Mouse (Mus musculus) kidney, postnatal 0 days (tissue): Measurements from ENCODE around the gene Ssh2. TPM values are rescaled to one million over a fixed set of nuclear protein-coding genes. Genes with fewer than 3 reads are reported as not detected.
A peak's percentile ranks its signal among the peaks of the same experiment; 100 is the strongest.

ENCODE experiments used
- ATAC-seq: fragments of 200-750 bp; cut with Nextera tagmentation; replicated peaks from 2 replicates; pipeline ENCODE4 v1.8.0; 2017; ENCODE audit warnings: low read depth, moderate number of reproducible peaks, moderate TSS enrichment, moderate library complexity; ENCODE audit not compliant: low FRiP score
- DNase-seq: peaks from one replicate; pipeline ENCODE4 v3.0.0-alpha.2; 2016; ENCODE audit warnings: low spot score
- H3K27ac ChIP-seq: fragments of 300-500 bp; sonication (generic); 2 replicates; pipeline ENCODE4 v1.5.1; 2014; ENCODE audit warnings: mild to moderate bottlenecking
- H3K27me3 ChIP-seq: fragments of 300-500 bp; sonication (generic); 2 replicates; pipeline ENCODE4 v1.6.1; 2014; ENCODE audit warnings: low read length, mixed read lengths; ENCODE audit not compliant: insufficient read depth
- H3K36me3 ChIP-seq: fragments of 300-500 bp; sonication (generic); 2 replicates; pipeline ENCODE4 v1.6.1; 2014; ENCODE audit warnings: low read length, mixed read lengths; ENCODE audit not compliant: insufficient read depth
- H3K4me1 ChIP-seq: fragments of 300-500 bp; sonication (generic); replicated peaks from 2 replicates; pipeline ENCODE4 v1.6.1; 2014; ENCODE audit warnings: antibody characterized with exemption, low read length, mixed read lengths; ENCODE audit not compliant: insufficient read depth
- H3K4me2 ChIP-seq: fragments of 300-500 bp; sonication (generic); 2 replicates; pipeline ENCODE4 v1.6.1; 2014; ENCODE audit warnings: mild to moderate bottlenecking, low read length, moderate library complexity, mixed read lengths
- H3K4me3 ChIP-seq: fragments of 300-500 bp; sonication (generic); replicated peaks from 2 replicates; pipeline ENCODE4 v1.5.1; 2014; ENCODE audit warnings: low read depth, low read length
- H3K9ac ChIP-seq: fragments of 300-500 bp; sonication (generic); 2 replicates; pipeline ENCODE4 v1.6.1; 2014; ENCODE audit warnings: low read depth, low read length
- H3K9me3 ChIP-seq: fragments of 300-500 bp; sonication (generic); replicated peaks from 2 replicates; pipeline ENCODE4 v1.6.1; 2016; ENCODE audit warnings: low read length, inconsistent platforms, mixed read lengths
- CTCF ChIP-seq: IDR thresholded peaks from 2 replicates; pipeline ENCODE4 v1.5.1; 2016; ENCODE audit warnings: antibody characterized with exemption, low read depth, mild to moderate bottlenecking, moderate library complexity
- WGBS: fragments of 180-500 bp; shearing (Covaris S2); extraction: QIAGEN DNeasy Blood & Tissue Kit; methylation state at CpG from one replicate; pipeline ENCODE4 v1.1.7; 2014; 5-methylcytosine and 5-hydroxymethylcytosine counted together
- polyA plus RNA-seq: library from polyadenylated mRNA; unstranded; fragments of >200 nt; fragmentation: Nextera tagmentation; extraction: Ambion mirVana; gene quantifications from 2 replicates; pipeline ENCODE4 v1.2.1, GENCODE M21; 2015

The Ssh2 gene
- polyA plus RNA-seq, 1 experiment from 2014 or later, result 3.9 TPM

- DNase-seq (peak; percentile 38), ATAC-seq (no peak)
- H3K36me3 ChIP-seq, result no peaks in the 10 kb centered on the region
- H3K27ac ChIP-seq, result peak overlapping the region; percentile 95
- no peaks in the 10 kb centered on the region for H3K27me3 ChIP-seq
- TF ChIP-seq CTCF, result no peak
- peak overlapping the region; percentile 95; the same call in 1 of the 2 replicates for H3K9ac ChIP-seq
- peak overlapping the region; percentile 91 for H3K4me3 ChIP-seq
- no peaks in the 10 kb centered on the region for H3K9me3 ChIP-seq
- H3K4me1 ChIP-seq, result peaks cover 49% of the 10 kb centered on the region
- H3K4me2 ChIP-seq, result peak overlapping the region; percentile 95
- WGBS, result 0% methylated on average over 18 of the region's 18 CpGs
These were observed 276.3 kb downstream of the Ssh2 start for GRCm38 (mm10) chr11:77492311-77492871.

GRCm38 (mm10) chr11:77492911-77493332, 276.8 kb downstream of the Ssh2 start:
- peaks cover 52% of the 10 kb centered on the region for H3K4me1 ChIP-seq
- no peaks in the 10 kb centered on the region for H3K27me3 ChIP-seq
- peak; percentile 96 for DNase-seq
- peak; percentile 69 for ATAC-seq
- peak overlapping the region; percentile 95 for H3K4me2 ChIP-seq
- peak overlapping the region; percentile 91 for H3K4me3 ChIP-seq
- H3K9me3 ChIP-seq, result no peaks in the 10 kb centered on the region
- no peaks in the 10 kb centered on the region for H3K36me3 ChIP-seq
- peak overlapping the region; percentile 95 for H3K9ac ChIP-seq
- H3K27ac ChIP-seq, result peak overlapping the region; percentile 95
- TF ChIP-seq CTCF, result peak; percentile 32; the same call in 1 of the 2 replicates
- WGBS, result under 1% methylated on average over 25 of the region's 32 CpGs

DNA sequence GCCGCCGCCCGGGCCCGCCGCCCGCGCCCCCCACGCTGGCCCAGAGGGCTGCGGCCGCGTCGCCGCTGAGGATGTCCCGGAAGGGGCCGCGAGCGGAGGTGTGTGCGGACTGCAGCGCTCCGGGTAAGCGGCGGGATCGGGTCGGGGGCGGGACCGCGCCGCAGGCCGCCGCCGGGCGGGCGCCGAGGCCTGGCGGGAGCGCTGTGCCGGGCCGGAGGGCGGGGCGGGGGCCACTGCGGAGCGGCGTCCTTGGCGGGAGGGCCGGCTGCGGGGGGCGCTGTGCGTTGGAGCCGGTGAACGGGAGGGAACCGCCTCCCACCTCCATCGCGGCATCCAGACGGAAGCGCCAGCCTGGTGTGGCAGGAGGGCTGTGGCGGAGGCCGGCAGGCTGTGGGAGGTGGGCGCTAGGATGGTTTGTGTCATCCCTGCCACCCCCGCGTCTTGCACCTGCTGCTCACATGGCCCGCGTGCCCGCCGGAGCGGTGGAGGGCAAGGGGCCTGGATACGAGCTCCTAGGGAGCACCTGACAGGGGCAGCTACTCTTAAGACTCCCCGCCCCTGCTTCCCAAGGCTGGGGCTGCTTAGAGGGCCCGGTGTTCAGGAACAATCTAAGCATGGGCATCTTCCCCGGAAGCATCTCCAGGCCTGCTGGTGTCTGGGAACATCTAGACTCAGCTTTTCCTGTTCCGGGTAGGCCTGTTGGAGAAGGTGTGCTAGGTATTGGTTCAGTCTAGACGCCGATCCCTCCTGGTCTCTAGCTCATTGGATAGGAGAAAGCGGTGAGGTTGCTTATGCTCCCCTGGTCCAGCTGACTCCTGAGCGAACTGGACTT, 277.6 kb downstream of the Ssh2 start, which contains the start of gene Git1:
Gene Git1, plus strand, starts transcription at position 51 of the 832 bp plus-strand sequence.
- H3K4me1 ChIP-seq, result peaks cover 54% of the 10 kb centered on the region
- H3K4me3 ChIP-seq, result peak within 1 kb of the TSS; percentile 91
- peak within 1 kb of the TSS; percentile 95 for H3K4me2 ChIP-seq
- peak within 1 kb of the TSS; percentile 95 for H3K9ac ChIP-seq
- DNase-seq, result peak; percentile 55
- ATAC-seq, result peak; percentile 27
- H3K9me3 ChIP-seq, result no peaks in the 10 kb centered on the region
- no peaks in the 10 kb centered on the region for H3K27me3 ChIP-seq
- 0 out of 2 replicates have a peak, but pooled peaks have one; percentile 5 for TF ChIP-seq CTCF
- H3K36me3 ChIP-seq, result no peaks in the 10 kb centered on the region
- H3K27ac ChIP-seq, result peak within 1 kb of the TSS; percentile 95
- WGBS, result 1% methylated on average over 27 of the region's 74 CpGs

DNA sequence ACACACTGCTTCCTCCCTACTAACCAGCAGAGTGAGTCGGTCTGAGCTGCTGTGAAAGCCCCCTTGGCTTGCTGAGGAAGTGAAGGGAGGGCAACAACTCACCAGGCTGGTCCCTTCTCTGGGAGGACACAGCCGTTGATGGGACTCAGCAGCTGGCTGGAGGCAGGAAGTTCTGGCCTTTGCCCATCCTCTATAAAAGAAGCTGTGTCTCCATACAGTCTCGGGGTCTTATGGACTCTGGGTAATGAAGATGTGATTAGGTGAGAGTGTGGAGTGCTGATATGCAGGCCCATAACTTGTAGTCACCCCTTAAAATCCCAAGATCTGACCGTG, 278.2 kb downstream of the Ssh2 start:
- WGBS, result 22% methylated on average over 4 of the region's 4 CpGs
- H3K4me3 ChIP-seq, result peak overlapping the region; percentile 91

GRCm38 (mm10) chr11:77494782-77495181, 278.7 kb downstream of the Ssh2 start:
- Histone ChIP-seq H3K4me3 (no peak overlapping the region), H3K27ac (peak overlapping the region; percentile 95; the same call in 1 of the 2 replicates), H3K4me2 (peak overlapping the region; percentile 95), H3K9ac (peak overlapping the region; percentile 95), H3K4me1 (peaks cover 49% of the 10 kb centered on the region), H3K36me3 (peaks cover 6% of the 10 kb centered on the region; the same call in 1 of the 2 replicates), H3K9me3 (no peaks in the 10 kb centered on the region), H3K27me3 (no peaks in the 10 kb centered on the region)
- DNase-seq (no peak), ATAC-seq (no peak)
- TF ChIP-seq CTCF, result no peak
- WGBS, result 52% methylated on average over 6 of the region's 6 CpGs

More for the DNA sequence above, 278.2 kb downstream of the Ssh2 start:
- ATAC-seq (no peak), DNase-seq (no peak)
- peak overlapping the region; percentile 95 for H3K4me2 ChIP-seq
- H3K27me3 ChIP-seq, result no peaks in the 10 kb centered on the region
- no peak for TF ChIP-seq CTCF
- H3K9ac ChIP-seq, result peak overlapping the region; percentile 95
- H3K27ac ChIP-seq, result peak overlapping the region; percentile 95
- H3K9me3 ChIP-seq, result no peaks in the 10 kb centered on the region
- peaks cover 49% of the 10 kb centered on the region for H3K4me1 ChIP-seq
- peaks cover 2% of the 10 kb centered on the region; the same call in 1 of the 2 replicates for H3K36me3 ChIP-seq

GRCm38 (mm10) chr11:77495507-77495906, 279.4 kb downstream of the Ssh2 start:
- H3K27ac ChIP-seq, result peak overlapping the region; percentile 54; the same call in 1 of the 2 replicates
- peaks cover 44% of the 10 kb centered on the region for H3K4me1 ChIP-seq

More at GRCm38 (mm10) chr11:77495507-77495906, 279.4 kb downstream of the Ssh2 start:
- DNase-seq (no peak), ATAC-seq (no peak)
- H3K27me3 ChIP-seq, result no peaks in the 10 kb centered on the region
- H3K9ac ChIP-seq, result no peak overlapping the region
- H3K9me3 ChIP-seq, result no peaks in the 10 kb centered on the region
- peak overlapping the region; percentile 95; the same call in 1 of the 2 replicates for H3K4me2 ChIP-seq
- peaks cover 13% of the 10 kb centered on the region for H3K36me3 ChIP-seq
- no peak for TF ChIP-seq CTCF
- no peak overlapping the region for H3K4me3 ChIP-seq
